Mouse (Mus musculus): ENCODE results near the gene Zfp981. TPM values are rescaled to one million over a fixed set of nuclear protein-coding genes. Genes with fewer than 3 reads are reported as not detected.

The Zfp981 gene
- total RNA-seq, 2 experiments from 2014 or later = 0.63 to 1.0 TPM

Other genes with a start within 250 kb of the Zfp981 start
- 1 to 10 TPM; 2.4 TPM for gene Zfp992, start 53.0 kb upstream of the Zfp981 start, total RNA-seq (2021)
- 1 to 10 TPM; 3.1 to 4.4 TPM for gene Zfp993, start 108.9 kb downstream of the Zfp981 start, total RNA-seq (2021)